Mouse (Mus musculus) embryo, embryonic 10.5 days (tissue): ENCODE measurements around the gene Adam17.

ENCODE experiments used
- DNase-seq: peaks from one replicate; pipeline ENCODE4 v3.0.0-alpha.2; 2015; ENCODE audit warnings: low spot score

Gene Adam17

DNA sequence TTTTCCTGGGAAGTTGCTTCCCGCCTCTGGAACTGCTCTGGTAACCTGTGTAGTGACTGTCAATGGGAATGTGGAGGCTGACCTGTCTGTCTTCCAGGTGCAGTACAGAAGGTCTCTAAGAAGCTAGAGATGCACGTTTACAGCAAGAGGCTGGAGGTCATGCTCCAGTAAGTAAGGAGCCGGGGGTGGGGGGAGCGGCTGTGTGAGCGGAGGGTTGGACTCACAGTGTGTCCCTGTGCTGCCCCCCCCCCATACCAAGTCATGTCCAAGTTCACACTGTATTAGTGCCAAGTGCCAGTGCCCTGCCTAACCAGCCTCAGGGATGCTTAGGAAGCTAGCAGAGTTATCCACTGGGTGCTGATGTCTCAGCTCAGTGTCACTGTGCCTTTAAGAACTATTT, 61.2 kb downstream of the Adam17 start:
- DNase-seq = no peak

DNA sequence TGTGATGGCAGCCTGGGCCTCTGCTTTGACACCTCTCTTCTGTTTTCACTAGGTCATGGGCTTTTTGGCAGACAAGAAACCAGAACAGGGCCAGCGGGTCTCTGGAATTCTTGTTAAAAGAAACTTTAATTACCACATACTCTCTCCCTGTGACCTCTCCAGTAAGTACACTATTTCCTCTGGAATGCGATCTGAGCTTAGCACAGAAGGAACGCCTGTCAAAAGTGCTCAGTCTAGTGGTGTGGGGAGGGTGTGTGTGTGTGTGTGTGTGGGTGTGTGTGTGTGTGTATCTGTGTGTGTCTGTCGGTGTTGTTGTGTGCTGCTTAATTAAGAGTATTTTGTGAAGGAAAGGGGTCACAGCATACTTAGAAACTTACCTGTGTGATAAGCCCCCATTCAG, 66.7 kb downstream of the Adam17 start:
- DNase-seq = no peak

DNA sequence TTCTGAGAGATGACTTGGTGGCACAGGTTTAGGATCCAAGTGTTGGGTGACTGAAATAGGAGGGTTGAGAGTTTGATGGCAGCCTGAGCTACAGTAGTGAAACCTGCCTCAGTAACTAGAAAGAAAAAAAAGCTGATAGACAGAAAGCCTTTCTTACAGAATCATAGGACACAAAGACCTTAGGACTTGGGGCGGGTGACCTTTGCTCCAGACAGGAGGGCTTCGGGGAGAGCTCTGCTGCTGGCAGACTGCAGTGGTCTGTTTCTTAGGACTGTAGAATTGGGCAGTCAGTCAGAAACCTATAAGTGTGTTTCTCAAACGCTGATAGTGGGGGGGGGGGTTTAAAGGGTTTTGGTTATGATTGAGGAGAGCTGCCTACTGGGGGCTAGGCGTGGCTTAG, 67.7 kb downstream of the Adam17 start:
- DNase-seq = no peak

DNA sequence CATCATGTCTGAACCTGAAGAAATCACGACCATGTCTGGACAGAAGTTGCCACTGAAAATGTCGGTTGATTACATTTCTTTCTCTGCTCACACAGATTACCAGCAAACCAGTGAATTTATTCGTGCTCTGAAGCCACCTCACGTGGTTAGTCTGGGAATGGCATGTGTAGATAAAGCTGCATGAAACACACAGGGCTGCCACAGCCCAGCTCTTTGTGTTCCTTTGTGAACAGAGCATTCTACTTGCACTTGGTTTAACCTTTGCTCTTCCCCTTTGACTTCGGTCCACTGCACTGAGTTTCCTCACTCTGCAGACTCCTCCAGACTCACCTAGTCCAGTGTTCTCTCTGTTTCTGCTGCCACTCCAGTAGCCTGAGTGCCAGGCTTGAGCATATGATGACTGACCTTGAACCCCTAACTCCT, 71.1 kb downstream of the Adam17 start:
- DNase-seq = no peak

DNA sequence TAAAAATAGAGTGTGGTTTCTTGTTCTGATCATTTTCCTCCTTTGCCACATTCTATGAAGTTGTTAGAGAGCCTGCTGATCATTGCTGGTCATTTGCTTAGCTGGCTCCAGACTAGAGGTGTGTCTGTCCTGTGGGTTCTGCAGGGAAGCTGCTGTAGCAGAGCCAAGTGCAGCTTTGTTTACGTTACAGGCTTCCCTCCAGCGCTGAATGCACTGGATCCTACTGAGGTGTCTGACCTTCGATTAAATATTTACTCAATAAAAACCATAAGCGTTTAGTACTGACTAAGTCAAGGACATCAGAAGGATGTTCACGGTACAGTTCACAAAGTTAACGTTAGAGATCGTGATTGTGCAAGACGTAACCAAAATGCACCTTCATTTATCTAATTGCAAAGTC, 71.5 kb downstream of the Adam17 start:
- no peak for DNase-seq

DNA sequence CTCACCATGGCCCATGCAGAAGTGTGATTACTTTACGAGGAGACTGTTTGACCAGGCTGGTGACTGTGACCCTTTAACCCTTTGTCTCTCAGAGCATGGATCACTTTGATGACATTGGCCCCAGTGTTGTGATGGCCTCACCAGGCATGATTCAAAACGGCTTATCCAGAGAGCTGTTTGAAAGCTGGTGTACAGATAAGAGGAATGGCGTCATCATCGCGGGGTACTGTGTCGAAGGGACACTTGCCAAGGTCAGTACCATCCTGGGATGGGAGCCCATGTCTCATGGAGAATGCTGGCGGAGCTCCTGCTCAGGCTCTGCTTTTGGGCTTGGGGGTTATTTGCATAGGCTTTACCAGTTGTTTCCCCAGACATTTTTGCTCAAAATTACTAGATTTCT, 72.1 kb downstream of the Adam17 start:
- no peak for DNase-seq

DNA sequence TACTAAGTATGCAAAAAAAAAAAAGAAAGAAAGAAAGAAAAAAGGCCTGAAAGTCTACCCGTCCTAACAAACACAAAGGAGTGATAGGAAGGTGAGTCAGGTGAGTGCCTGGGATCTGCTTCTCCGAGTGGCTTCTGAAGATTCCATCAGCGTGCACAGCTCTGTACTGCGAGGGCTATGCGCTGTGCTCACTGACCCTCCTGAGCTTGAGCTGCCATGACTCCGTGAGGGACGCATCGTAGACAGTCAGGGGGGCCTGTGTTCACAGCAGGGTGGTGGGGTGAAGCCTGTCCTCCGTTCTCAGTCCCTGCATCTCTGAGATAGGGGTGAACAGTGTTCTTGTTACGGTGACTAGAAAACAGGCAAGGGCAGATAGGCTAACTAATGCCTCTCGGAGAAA, 74.6 kb downstream of the Adam17 start:
- DNase-seq = no peak

DNA sequence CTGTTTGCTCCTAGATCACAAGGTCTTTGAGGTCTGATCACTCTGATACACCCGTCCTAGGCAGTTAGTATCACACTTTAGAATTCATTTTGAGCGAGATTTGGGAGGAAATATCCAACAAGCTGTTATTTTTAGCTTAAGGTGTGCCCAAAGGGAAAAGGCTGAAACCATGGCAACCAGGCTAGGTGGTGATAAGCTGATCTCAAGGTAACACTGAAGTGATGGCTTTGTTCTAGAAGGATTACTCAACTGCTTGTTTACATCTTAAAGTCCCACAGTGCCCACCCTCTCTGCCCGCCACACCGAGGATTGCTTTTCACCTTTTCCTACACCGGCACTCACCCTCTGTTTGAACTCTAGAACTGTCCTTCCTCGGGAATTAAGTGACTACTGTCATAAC, 83.8 kb downstream of the Adam17 start:
- no peak for DNase-seq

DNA sequence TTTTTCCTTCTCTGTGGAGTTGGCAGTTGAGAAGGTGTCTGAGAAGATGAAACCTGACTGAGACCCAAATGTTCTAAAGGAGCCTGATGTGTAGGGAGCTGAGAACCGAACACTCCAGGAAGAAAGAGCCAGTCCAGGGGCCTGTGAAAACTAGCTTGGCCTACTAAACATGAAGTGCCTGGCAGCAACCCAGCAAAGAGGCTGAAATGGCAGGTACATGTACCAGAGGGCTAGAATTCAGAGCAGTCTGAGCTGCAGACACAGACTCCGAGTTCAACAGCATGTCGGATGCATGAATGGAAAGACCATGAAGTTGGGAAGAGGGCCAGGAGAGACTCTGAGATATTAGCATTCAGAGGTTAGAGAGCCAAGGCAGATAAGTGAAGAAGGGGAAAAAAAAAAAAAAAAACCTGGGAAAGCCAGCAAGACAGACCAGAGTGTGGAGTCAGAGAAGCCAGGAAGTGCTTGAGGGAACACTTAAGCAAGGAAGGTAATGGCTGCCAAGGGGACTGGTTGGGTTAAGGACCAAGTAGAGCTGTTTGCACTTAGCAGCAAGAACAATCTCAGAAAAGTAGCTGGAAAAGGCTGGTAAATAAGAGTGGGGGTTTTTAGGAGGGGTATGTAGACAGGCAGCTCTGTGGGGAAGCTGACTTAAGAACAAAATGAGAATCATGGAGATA, 84.6 kb downstream of the Adam17 start:
- DNase-seq = no peak

DNA sequence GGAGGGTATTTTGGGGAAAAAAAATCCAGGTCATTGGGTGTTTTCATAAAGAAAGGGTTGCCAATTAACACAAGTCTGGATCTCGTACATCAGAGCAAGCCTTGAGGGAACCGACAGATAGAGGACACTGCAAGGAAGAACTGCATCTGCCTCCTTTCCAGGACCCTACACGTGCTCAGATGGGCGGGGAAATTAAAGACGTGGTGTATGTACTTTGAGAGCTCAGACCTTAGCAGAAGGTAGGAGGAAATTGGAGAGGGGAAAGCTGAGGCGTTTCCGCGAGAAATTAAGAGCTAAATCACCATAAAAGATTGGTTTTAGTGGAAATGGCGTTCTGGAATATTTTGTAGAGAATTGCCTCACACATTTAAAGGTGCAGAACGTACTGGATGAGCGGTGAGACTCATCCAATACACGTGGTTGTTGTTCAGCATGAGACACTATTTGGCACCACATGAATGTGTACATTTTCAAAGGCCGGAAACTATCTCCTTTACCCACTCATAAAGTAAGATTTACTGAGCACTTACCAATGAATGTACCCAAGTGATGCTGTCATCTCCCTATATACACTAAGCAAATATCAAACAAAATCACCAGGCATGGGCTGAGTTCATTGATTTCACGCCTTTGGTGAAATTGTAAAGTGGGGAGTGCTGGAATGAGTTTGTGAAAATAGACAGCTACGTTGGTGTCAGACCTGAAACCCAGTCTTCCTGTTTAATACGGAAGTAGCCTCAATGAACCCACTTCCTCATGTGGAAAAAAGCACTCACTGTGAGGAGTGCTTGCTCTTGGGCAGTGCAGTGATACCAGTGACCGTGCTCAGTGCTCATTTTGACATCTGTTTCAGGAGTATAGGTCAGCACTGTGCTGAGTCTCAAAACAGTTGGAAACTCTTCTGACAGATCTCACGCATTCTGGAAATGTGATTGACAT, 86.5 kb downstream of the Adam17 start:
- no peak for DNase-seq

DNA sequence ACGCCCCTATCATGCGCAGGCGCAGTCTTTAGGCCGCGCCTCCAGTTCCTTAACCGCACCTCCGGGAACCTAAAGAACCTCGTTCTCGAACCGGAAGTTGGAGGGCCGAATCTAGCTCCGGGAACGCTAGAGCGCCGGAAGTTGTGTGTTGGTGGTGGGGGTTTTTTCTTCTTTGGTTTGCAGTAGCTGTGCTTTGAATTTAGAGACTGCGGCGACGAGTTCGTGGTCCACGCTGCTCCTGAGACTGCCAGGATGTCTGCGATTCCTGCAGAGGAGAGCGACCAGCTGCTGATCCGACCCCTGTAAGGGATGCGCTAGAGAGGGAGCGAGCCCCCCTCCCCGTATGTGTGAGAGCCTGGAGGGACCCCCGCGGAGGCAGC, 87.2 kb downstream of the Adam17 start, which contains the start of gene Itgb1bp1:
TSS of gene Itgb1bp1 (minus strand) at position 42 of the 380 bp plus-strand sequence.
- DNase-seq = peak; percentile 98

DNA sequence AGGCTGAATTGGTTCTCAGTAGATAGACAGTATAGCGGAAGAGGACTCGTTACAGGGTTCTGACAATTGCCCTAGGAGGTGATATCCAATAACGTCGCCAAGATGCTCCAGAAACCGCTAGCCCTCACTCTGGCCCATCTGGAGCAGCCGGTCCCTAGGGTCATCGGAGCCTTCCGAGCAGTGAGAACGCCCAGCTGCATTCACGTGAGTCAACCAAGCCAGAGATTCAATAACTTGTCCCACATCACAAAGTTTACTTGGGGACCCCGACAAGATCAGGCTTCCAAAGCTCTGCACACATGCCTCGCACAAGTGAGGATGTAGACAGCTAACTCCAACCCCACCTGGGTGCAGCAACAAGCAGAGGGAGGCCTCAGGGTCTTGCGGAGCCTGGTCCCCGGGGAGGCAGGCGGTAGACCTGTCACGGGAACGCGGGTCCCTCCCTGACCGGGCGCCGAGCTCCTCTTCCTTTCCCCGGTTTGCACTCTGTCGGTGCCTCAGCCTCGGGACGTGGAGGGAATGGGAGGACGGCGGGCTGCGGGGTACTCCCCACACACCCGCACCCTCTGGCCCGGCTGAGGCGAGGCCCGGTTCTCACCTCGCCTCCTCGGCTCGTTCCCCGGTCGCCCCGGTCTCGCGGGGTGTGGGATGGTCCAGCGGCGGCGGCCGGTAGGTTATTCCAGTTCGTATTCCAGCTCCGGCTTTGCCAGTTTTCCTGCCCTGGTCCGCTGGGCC, 87.8 kb downstream of the Adam17 start:
- peak; percentile 64 for DNase-seq

DNA sequence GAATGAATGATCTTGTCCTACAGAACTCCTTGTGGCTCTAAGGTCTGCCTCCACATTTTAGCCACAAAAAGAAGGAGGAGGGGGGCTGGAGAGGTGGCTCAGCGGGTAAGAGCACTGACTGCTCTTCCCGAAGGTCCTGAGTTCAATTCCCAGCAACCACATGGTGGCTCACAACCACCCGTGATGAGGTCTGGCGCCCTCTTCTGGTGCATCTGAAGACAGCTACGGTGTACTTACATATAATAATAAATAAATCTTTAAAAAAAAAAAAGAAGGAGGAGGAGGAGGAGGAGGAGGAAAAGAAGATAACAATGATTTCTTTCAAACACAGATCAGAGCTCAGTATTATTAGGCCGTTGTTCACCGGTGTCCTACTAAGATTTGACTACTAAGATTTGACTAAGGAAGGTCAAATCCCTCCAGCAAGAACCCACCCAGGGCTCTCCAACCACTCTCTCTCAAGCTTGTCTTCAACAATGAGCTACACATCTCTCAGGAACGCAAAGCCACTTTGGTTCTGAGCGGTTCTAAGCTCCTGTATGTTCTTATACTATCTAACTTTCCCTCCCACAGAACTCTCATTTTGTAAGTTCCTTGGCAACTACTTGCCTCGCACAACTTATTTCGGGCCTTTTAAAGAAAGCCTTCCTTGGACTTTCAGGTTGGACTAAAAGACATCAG, 88.5 kb downstream of the Adam17 start, which contains the start of gene Cpsf3:
TSS of gene Cpsf3 (plus strand) at position 631 of the 681 bp plus-strand sequence.
- peak; percentile 4 for DNase-seq

DNA sequence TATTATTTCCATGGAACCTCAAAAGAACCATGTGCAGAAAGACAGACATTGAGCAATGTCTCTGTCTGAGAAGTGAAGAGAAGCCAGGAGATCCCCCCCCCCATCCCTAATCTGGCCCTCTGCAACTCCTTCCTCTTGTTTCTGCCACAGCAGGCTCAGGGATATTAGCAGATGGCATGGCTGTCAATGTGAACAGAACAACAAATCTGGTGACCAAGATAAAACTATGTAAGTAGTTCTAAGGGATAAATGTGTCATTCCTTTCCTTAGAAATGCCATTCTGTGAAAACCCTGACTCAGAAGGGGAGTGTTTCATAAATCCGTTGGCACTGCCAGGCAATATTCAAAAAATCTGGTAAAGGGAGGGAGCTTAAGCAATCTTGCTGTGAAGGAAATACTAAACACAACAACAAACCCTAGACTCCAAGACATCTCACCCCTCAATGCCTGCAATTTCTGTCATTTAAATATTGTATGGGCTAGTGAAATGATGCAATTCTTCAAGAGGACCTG, 96.0 kb downstream of the Adam17 start:
- no peak for DNase-seq

DNA sequence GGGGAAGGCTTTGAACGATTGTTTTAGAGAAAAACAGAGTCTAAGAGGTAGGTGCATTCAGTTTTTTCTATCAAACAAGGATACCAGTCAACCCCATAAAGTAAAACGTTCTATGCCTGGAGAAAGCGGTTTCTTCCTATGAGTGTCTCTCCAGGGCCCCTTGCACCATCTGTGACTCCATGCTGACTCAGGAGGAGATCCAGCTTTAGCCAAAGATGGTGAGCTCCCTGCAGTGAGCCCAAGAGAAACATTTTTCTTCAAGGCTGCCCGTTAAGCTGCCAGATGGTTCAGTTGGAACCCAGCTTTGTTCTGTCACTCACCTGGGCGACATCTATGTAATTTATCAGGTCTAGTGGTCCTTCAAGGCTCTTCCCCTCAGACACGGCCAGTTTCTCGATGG, 99.0 kb downstream of the Adam17 start:
- DNase-seq = no peak
